Mouse (Mus musculus): ENCODE measurements around the gene Slfn8.
"Not testable (repeated sequence)": the region's sequence is repeated elsewhere in the genome, so short reads cannot be mapped to it uniquely, and the experiment has no call there.

Gene Slfn8

DNA sequence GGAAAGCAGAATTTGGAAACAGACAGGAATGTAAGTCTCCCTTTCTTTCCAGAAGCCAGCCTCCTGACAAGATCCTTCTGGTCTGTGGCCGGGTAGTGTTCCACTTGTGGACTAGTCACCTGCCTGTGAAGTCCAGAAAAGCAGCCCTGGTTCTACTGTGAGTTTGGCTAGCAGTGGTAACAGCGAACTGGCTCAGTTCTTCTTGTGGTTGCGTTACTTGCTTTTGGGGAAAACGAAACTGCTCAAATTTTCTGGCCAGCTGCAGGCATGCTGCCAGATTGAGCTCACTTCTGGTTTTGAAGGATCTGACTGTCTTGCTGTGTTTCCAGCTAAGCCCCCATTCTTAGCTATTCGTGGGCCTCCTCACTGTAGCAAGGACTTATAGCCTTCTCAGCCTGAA, at the start of gene Slfn8:
TSS of gene Slfn8 (minus strand) at position 190 of the 400 bp plus-strand sequence.
- peak; percentile 51 to 52 for DNase-seq (ENCODE audit: low read depth in 1 of 2, low spot score in 2 of 2)

DNA sequence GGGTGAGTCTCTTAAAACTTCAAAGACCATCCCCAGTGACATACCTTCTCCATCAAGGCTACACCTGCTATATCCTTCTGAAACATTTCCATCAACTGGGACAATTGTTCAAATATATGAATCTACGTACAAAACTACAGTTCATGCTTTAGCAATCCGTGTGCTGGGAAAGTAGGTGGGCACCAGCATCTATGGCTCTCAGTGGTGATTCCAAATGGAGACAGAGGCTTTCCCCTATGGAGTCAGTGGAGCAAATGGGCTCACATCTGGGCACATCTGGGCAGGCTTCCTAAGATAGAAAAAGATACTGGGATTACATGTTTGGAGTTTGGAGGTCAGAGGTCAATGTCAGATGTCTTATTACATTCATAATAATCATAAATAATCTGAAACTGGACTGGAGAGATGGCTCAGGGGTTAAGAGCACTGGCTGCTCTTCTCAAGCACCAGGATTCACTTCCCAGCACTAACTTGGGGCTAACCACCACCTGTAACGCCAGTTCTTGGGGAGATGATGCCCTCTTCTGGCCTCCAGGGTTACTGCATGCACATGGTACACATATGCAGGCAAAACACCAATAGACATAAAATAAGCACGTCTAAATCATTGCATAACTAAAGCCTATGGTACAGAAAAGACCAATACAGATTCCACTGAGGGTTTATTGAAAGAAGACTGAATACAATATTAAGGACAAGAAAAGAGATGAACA, 47.5 kb upstream of the Slfn8 start:
- no peak for DNase-seq (ENCODE audit: low read depth in 1 of 2, low spot score in 2 of 2)

GRCm38 (mm10) chr11:83066640-83067531, 46.3 kb upstream of the Slfn8 start:
- peak in 1 of 2 experiments; percentile 61 for DNase-seq (ENCODE audit: low read depth in 1 of 2, low spot score in 2 of 2)

DNA sequence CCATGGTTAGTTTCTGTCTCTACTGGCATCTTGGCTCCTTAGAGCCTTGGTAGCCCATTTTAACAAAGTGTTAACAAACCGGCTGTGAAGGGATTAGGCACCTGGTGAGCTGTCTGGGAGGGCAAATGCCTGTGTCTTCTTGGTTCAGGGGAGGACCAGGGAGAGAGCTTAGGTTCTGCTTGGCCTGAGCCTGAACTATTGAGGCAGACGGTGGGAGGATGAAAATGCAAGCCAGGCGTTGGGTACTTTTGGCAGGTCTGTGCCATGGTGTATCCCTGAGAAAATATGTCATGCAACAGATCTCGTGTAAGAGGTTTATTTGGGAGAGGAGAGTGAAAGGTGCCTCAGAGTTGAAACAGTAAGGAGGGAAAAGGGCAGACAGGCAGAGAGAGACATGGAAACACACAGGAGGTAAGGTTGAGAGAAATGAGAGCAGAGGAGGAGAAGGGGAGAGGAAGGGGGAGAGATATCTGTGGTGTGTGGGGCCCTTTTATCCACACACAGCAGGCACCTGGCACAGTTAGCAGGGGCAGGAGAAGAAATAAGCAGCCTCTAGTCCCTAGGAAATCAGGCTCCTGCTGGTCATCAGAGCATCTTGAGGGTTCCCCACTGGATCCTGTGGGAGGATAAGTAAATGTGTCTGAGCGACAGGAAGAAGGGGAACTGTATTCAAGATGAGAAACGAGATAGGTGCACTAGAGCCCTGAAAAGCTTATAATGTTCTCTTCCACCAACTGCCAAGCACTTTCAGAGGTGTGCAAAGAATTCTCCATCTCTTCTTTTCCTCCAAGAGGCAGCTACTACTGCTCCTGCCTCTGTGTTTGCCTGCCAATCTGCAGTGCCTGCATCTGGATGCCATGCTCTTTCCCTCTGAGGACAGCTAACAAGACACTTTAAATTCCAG, 45.1 kb upstream of the Slfn8 start:
- DNase-seq (ENCODE audit: low read depth in 1 of 2, low spot score in 2 of 2) = peak in 1 of 2 experiments; percentile 15

- peak; percentile 63 to 68 for DNase-seq (ENCODE audit: low read depth in 1 of 2, low spot score in 2 of 2)
Observed at GRCm38 (mm10) chr11:83064946-83065345, 44.3 kb upstream of the Slfn8 start, which contains the start of gene Slfn2. Slfn2 (plus strand) TSS chr11:83065112.

DNA sequence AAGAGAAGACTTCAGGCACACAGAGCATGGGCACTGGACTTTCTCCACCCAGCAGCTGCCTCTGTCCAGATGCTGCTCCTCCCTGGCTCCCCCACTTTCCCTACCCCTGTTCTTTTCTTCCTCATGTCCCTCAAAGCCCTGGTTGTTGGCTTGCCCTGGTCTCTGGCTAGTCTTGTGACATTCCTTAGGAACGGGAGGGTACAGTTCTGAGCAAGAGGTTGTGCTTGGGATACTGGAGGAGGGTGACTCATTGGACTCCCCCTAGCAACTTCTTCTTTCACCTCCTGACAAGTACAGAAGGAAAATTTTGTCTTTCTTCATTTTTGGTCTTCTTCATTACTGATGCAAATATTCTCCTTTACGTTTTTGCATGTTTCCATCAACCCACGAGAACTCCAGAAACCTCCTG, 43.3 kb upstream of the Slfn8 start:
- DNase-seq (ENCODE audit: low read depth in 1 of 2, low spot score in 2 of 2) = peak; percentile 61 to 68

DNA sequence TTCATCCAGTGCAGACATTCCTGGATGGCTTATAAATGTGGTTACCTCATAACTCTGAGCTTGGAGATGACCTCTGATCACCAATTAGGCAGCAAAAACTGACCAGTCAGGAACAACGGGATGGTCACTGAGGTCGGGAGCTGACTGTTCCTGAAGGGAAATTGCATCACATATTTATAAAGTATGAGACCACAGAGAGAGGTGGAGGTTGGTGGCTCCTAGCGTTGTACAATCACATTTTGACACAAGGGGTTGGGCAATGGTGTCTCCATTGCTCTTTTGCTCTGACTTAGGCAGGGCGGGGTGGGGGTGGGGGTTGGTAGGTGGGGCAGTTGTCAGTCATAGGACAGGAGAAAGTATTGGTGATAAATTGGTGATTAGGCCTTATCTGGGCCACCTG, 42.5 kb upstream of the Slfn8 start:
- peak in 1 of 2 experiments; percentile 14 for DNase-seq (ENCODE audit: low read depth in 1 of 2, low spot score in 2 of 2)

DNA sequence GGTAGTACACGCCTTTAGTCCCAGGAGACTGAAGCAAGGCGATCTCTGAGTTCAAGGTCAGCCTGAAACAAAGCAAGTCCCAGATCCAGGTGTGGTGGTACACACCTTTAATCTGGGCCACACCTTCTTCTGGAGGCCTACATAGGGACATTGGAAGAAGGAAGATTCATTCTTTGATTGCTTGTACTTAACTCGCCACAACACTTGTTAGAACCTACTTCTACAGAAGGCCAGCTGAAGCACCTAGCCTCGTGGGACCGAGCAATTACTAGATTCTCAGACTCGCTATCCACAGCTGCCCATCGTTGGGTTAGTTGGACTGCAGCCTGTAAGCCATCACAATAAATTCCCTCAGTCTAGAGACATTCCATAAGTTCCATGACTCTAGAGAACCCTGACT, 41.2 kb upstream of the Slfn8 start:
- DNase-seq (ENCODE audit: low read depth in 1 of 2, low spot score in 2 of 2) = no peak

DNA sequence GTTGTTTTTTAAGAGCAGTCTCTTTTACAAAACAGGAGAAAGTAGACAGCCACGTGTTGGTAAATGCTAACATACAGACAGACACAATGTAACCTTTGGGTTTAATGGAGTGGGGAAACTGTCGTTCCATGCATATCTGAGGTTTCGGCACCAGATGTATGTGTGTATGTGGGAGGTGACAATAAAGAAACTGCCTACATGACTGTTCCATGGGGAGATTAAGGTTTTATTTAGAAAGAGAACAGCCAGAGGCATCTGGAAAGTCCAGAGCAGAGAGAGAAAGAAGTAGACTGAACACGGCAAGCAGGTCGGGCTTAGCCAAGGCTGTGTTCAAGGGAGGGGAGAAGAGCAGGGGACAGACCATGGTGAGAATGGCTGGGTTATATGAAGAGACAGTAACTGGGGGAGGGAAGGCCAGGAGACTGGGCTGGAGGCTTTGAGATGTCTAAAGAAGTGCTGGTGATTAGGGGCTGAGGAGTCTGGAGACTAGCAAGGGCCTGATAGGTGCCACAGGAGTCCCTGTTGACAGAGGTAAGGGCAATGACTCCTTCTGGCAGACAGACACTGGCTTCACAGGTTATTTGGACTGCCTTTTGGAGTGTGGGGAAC, 39.9 kb upstream of the Slfn8 start:
- no peak for DNase-seq (ENCODE audit: low read depth in 1 of 2, low spot score in 2 of 2)

- DNase-seq (ENCODE audit: low read depth in 1 of 2, low spot score in 2 of 2) = peak in 1 of 2 experiments; percentile 58
Observed at GRCm38 (mm10) chr11:83057863-83058262, 37.3 kb upstream of the Slfn8 start.

GRCm38 (mm10) chr11:83045642-83046041, 25.0 kb upstream of the Slfn8 start:
- peak in 1 of 2 experiments; percentile 35 for DNase-seq (ENCODE audit: low read depth in 1 of 2, low spot score in 2 of 2)

- DNase-seq (ENCODE audit: low read depth in 1 of 2, low spot score in 2 of 2) = no peak
Observed at GRCm38 (mm10) chr11:83043891-83044290, 23.3 kb upstream of the Slfn8 start.

DNA sequence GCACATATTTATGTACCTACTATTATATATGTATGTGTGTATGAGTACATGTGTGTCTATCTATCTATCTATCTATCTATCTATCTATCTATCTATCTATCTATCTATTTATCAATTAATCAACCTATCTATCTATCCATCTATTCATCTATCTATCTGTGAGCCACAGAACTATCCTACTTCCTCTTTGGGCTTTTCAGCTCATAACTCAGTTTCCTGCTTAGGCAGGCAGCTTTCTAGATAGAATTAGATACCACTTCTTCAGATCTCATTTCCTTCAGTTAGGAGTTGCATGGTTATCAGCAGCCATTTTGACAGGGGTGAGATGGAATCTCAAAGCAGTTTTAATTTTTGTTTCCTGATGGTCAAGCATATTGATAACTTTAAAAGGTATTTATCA, 20.4 kb upstream of the Slfn8 start:
- no peak for DNase-seq (ENCODE audit: low read depth in 1 of 2, low spot score in 2 of 2)

DNA sequence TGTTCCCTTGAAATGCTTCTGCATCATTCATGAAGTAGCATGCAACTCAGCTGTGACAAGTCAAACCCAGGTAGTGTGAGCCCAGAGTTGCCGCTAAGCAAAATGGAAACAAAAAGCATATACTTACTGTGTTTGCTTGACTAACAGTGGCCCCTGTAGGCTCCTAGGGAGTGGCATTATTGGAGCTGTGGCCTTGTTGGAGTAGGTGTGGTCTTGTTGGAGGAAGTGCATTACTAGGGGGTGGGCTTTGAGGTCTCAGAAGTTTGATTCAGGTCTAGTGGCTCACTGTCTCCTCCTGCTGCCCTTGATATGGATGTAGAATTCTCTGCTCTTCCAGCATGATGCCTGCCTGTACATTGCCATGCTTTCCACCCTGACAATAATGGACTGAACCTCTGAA, 19.7 kb upstream of the Slfn8 start:
- DNase-seq (ENCODE audit: low read depth in 1 of 2, low spot score in 2 of 2) = no peak

DNA sequence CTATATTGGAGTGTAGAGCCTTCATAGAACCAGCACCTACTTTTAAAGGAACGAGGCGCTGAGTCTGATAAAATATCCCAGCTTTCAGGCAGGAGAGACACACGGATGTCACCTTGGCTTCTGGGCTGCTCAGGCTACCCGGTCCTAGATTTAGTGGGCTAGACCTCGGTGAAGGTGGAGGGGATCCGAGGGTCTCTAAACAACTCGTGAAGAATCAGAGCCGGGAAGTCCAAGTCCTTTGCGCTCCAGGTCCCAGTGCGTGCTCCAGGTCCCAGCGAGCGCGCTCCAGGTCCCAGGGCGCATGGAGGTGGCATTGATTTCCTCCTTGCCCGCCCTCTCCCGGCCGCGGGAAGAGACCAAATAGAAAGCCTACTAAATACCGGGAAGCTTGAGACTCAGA, 19.2 kb upstream of the Slfn8 start:
- DNase-seq (ENCODE audit: low read depth in 1 of 2, low spot score in 2 of 2) = no peak

DNA sequence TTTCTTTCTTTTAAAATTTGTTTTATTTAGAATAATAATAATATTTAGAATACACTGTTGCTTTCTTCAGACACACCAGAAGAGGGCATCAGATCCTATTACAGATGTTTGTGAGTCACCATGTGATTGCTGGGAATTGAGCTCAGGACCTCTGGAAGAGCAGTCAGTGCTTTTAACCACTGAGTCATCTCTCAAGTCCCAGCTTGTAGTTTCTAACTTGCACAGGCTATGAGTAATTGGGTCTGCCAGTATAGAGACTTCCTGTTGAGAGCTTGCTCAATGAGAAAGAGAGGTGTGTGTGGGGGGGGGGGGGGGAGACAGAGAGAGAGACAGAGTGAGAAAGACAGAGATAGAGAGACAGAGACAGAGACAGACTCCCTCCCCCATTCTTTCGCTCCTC, 18.5 kb upstream of the Slfn8 start:
- no peak for DNase-seq (ENCODE audit: low read depth in 1 of 2, low spot score in 2 of 2)

- DNase-seq (ENCODE audit: low read depth in 1 of 2, low spot score in 2 of 2) = not testable (repeated sequence)
Observed at GRCm38 (mm10) chr11:83038686-83039085, 18.1 kb upstream of the Slfn8 start.

GRCm38 (mm10) chr11:83019561-83020519, 770 bp downstream of the Slfn8 start:
- DNase-seq (ENCODE audit: low read depth in 1 of 2, low spot score in 2 of 2) = not testable (repeated sequence)

- DNase-seq (ENCODE audit: low read depth in 1 of 2, low spot score in 2 of 2) = no peak
Observed at GRCm38 (mm10) chr11:83016093-83016492, 4.5 kb downstream of the Slfn8 start.

All from monocyte, adult 2 months (primary cell).